Comparison of ENCODE assay signal across 22 mouse cellular contexts in genomic region chr11:104640894-104641293, GRCm38 (mm10). TPM values are rescaled to one million over a fixed set of nuclear protein-coding genes. Genes with fewer than 3 reads are reported as not detected.
"Had no signal": no experiment of that assay in that cellular context is flagged by ENCODE, and none has a peak within 500 bp of the region (broad histone marks: within the 10 kb centered on the region; RNA-seq: fewer than 3 reads in every experiment).

No protein-coding gene starts in this region.

- ATAC-seq: liver, postnatal 0 days; lung, postnatal 0 days; midbrain, embryonic 13.5 days; midbrain, embryonic 16.5 days had no signal

- H3K9me3 ChIP-seq: limb, embryonic 12.5 days; limb, embryonic 15.5 days; megakaryocyte, embryonic 14.5 days; midbrain, embryonic 10.5 days; midbrain, embryonic 13.5 days had no signal

- H3K4me2 ChIP-seq: limb, embryonic 12.5 days; limb, embryonic 15.5 days; liver, embryonic 11.5 days; lung, embryonic 14.5 days; midbrain, embryonic 13.5 days had no signal

- DNase-seq: kidney, postnatal 36 days; left cerebral cortex, postnatal 4 days; liver, postnatal 0 days; lung, embryonic 14.5 days; right cerebral cortex, adult 18-20 months; right cerebral cortex, postnatal 14 days; right cerebral cortex, postnatal 4 days; thymus, adult 2 months; thymus, postnatal 14 days; thymus, postnatal 4 days had no signal

- H3K9ac ChIP-seq: limb, embryonic 12.5 days; limb, embryonic 15.5 days; liver, embryonic 14.5 days; liver, postnatal 0 days; lung, embryonic 14.5 days; midbrain, embryonic 13.5 days had no signal

- H3K27ac ChIP-seq: kidney, postnatal 0 days; limb, embryonic 12.5 days; limb, embryonic 15.5 days; liver, embryonic 14.5 days; midbrain, embryonic 10.5 days; midbrain, embryonic 13.5 days; stomach, postnatal 0 days had no signal

- H3K27me3 ChIP-seq: limb, embryonic 15.5 days; megakaryocyte, embryonic 14.5 days; midbrain, embryonic 13.5 days had no signal

- H3K4me3 ChIP-seq: limb, embryonic 12.5 days; limb, embryonic 15.5 days; megakaryocyte, embryonic 14.5 days; midbrain, embryonic 10.5 days; midbrain, embryonic 13.5 days had no signal

- H3K36me3 ChIP-seq: limb, embryonic 12.5 days; limb, embryonic 15.5 days; midbrain, embryonic 10.5 days; midbrain, embryonic 13.5 days had no signal

RNA-seq across cellular contexts. Expression of gene Gm11639, which starts 44.6 kb away (rescaled TPM):
- polyA plus RNA-seq: limb, embryonic 12.5 days; limb, embryonic 15.5 days; lung, embryonic 14.5 days; midbrain, embryonic 10.5 days; midbrain, embryonic 13.5 days; midbrain, embryonic 16.5 days; neural tube, embryonic 11.5 days had no signal
